Mouse (Mus musculus) retina, postnatal 1 day (tissue): ENCODE results near the gene Calcoco1.
"Not testable (repeated sequence)": the region's sequence is repeated elsewhere in the genome, so short reads cannot be mapped to it uniquely, and the experiment has no call there.

Experiments
- DNase-seq: peaks from one replicate; pipeline ENCODE4 v3.0.0-alpha.2; 2012

Gene Calcoco1

GRCm38 (mm10) chr15:102685791-102686190, 36.2 kb downstream of the Calcoco1 start:
- DNase-seq: no peak

GRCm38 (mm10) chr15:102683670-102684069, 38.3 kb downstream of the Calcoco1 start:
- DNase-seq: peak; percentile 61

- DNase-seq: peak; percentile 29
These were observed 45.6 kb downstream of the Calcoco1 start for GRCm38 (mm10) chr15:102676345-102676744.

GRCm38 (mm10) chr15:102673548-102673947, 48.4 kb downstream of the Calcoco1 start:
- peak; percentile 84 for DNase-seq

GRCm38 (mm10) chr15:102672215-102673071, 49.5 kb downstream of the Calcoco1 start, which contains the start of gene Atp5g2:
TSS of gene Atp5g2 (minus strand) at chr15:102672352.
- DNase-seq: peak; percentile 79

GRCm38 (mm10) chr15:102671721-102672214, 50.2 kb downstream of the Calcoco1 start:
- peak; percentile 90 for DNase-seq

GRCm38 (mm10) chr15:102670767-102671575, 51.0 kb downstream of the Calcoco1 start:
- peak; percentile 99 for DNase-seq

GRCm38 (mm10) chr15:102670281-102670680, 51.7 kb downstream of the Calcoco1 start:
- no peak for DNase-seq

GRCm38 (mm10) chr15:102669571-102669970, 52.4 kb downstream of the Calcoco1 start:
- DNase-seq: no peak

- DNase-seq: peak; percentile 66
These were observed 56.5 kb downstream of the Calcoco1 start for GRCm38 (mm10) chr15:102665494-102665893.

- no peak for DNase-seq
These were observed 58.2 kb downstream of the Calcoco1 start for GRCm38 (mm10) chr15:102663825-102664224.

GRCm38 (mm10) chr15:102662601-102663000, 59.4 kb downstream of the Calcoco1 start:
- DNase-seq: not testable (repeated sequence)

- DNase-seq: peak; percentile 14
These were observed 64.0 kb downstream of the Calcoco1 start for GRCm38 (mm10) chr15:102657926-102658381.
